Mouse (Mus musculus): Measurements from ENCODE around the gene Stxbp1.

Gene Stxbp1

DNA sequence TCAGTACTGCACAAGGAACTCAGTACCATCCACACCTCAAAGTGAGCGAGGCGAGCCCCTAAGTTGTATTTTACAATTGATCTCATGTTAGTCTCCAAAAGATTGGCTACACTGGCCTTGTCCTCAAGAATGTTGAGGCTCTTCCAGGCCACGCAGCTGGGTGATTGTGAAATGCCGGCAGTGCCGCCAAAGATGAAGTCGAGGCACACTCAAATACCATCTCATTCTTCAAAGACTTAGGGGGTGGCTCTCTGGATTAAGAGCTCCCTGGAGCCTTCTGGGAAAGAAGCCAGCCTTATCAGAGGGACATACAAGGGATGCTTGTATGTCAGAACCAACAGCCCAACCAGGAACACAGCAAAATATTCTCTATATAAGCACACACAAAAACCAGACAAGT lies 55.7 kb downstream of the Stxbp1 start:
- DNase-seq (ENCODE audit: low spot score in 2 of 2), result peak in 1 of 2 experiments; percentile 52

- no peak for DNase-seq (ENCODE audit: low spot score in 2 of 2)
Observed at GRCm38 (mm10) chr2:32788581-32788980, 58.5 kb downstream of the Stxbp1 start.

GRCm38 (mm10) chr2:32787176-32787575 lies 59.9 kb downstream of the Stxbp1 start:
- DNase-seq (ENCODE audit: low spot score in 2 of 2), result no peak

DNA sequence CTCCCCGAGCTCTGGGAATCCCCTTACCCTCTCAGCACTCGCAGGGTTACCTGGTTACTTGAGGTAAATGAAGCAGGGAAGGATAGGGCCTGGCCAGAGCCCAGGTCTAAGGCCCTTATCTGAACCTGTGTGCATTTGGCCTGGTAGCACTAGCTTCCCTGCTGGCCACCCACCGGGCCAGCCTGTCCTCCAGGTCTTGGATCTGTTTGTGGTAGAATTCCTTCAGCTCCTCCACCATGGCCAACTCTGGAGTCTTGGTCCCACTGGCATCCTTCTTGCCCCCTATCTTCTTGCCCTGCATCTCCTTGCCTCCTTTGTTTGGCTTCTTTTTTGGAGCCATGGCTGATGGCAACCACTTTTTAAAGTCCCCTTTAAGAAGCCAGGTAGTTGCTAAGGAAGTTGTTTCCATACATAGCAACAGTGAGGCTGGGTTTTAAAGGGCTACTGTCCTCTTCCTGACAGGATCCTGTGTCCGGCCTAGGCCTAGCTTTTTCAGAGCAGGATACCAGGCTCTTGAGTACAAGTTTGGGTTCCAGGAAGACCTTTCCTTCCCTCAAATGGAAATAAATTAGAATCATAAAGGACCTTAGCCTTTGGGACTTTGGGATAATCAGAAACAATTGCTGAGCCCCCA lies 62.9 kb downstream of the Stxbp1 start, which contains the start of gene Cfap157:
Cfap157 (minus strand) TSS at position 381 of the 634 bp plus-strand sequence.
- DNase-seq (ENCODE audit: low spot score in 2 of 2), result no peak

GRCm38 (mm10) chr2:32781710-32782109 lies 65.3 kb downstream of the Stxbp1 start:
- no peak for DNase-seq (ENCODE audit: low spot score in 2 of 2)

DNA sequence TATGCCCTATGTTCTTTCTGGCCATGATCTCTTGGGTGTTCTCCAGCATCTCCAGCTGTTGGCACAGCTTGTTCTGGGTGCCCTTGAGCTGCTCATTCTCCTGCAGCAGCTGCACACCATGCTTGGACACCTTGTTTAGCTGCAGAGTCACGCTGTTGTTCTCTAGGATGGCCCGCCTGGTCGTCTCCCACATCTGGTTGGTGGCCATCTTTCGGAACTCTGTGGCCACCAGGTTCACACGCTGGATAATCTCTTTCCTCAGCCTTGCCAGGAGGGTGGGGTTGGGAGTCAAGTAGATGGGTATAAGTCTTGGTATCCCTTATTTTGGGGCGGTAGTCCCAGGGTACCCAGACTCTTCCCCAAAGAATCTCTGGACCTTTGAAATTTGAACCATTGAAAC lies 67.3 kb downstream of the Stxbp1 start:
- DNase-seq (ENCODE audit: low spot score in 2 of 2), result no peak

GRCm38 (mm10) chr2:32779131-32779530 lies 67.9 kb downstream of the Stxbp1 start:
- DNase-seq (ENCODE audit: low spot score in 2 of 2), result peak; percentile 66 to 74

DNA sequence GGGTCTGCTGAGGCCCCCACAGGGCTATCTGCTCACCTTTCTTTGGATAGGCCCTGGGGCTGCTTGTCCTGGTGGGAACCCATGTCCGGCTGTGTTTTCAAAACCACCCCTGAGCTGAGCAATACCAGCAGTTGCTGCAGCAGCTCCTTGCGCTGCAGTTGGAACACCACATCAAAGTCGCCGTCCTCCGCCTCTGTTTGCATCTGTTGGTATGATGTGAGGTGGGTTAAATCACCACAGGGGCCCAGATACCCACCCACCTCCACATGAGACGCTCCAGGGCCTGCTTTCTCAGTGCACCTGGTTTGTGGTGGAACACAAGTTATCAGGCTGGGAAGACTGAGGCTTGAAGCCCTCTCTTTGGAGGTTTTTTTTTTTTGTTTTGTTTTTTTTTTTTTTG lies 69.0 kb downstream of the Stxbp1 start:
- DNase-seq (ENCODE audit: low spot score in 2 of 2), result no peak

GRCm38 (mm10) chr2:32776192-32776591 lies 70.9 kb downstream of the Stxbp1 start:
- DNase-seq (ENCODE audit: low spot score in 2 of 2), result no peak

DNA sequence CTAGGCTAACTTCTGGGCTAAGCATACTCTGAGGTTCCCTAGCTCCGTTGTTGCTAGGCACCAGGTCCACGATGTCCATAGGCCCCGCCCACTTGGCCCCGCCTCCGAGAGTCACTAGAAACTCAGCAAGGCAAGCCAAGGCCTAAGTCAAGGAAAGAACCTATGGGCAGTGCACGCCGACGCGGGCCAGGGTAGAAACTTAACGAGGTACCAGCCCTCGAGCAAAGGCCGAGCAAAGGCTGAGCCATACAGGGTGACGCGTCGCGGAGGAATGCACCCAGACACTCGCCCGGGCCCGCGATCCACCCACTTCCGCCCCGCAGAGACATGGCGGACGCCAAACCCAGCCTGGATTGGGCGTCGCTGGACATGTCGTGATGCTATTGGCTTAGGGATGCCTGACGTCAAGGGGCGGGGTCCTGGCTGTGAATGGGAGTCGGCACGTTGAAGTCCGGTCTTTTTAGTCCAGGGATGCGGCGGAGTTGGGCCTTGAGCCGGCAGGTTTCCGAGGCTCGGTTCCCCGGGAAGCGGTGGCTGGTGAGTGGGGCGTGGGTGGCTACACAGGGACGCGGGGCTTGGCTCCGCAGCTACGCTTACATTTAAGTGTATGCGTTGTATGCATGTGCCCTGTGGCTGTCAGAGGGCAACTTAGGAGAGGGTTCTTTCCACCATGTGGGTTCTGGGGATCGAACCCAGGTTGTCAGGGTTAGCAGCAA lies 71.5 kb downstream of the Stxbp1 start, which contains the start of the genes Ttc16 and Ptrh1:
Ttc16 (minus strand) TSS at position 275 of the 716 bp plus-strand sequence.
Ptrh1 (plus strand) TSS at position 428 of the 716 bp plus-strand sequence.
- DNase-seq (ENCODE audit: low spot score in 2 of 2), result peak; percentile 96 to 98

DNA sequence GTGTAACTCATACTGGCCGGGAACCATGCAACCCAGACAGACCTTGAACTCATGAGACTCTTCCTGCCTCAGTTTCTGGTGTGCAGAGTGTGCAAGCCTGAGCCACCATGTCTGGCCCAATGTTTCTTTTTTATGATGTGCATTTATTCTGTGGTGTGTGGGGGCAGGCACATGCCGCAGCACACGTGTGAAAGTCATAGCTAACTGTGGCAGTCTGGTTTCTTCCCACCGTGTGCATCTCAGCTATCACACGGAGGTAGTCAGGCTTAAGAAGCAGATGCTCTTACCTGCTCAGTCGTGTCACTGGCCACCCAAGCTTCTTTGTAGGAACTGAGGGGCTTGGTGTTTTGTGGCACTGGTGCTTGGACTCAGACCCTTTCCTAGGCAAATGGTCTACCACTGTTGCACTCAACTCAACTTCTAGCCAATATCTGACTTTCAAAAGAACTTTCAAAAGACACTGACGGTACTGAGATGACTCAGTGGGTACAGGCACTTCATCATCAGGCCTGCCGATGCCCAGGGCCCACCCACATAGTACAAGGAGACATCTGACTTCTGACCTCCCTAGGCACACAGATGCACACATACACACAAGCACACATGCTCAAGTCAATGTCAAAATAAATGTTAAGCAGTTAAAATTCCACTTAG lies 74.3 kb downstream of the Stxbp1 start:
- DNase-seq (ENCODE audit: low spot score in 2 of 2), result no peak

GRCm38 (mm10) chr2:32771886-32772285 lies 75.2 kb downstream of the Stxbp1 start:
- no peak for DNase-seq (ENCODE audit: low spot score in 2 of 2)

DNA sequence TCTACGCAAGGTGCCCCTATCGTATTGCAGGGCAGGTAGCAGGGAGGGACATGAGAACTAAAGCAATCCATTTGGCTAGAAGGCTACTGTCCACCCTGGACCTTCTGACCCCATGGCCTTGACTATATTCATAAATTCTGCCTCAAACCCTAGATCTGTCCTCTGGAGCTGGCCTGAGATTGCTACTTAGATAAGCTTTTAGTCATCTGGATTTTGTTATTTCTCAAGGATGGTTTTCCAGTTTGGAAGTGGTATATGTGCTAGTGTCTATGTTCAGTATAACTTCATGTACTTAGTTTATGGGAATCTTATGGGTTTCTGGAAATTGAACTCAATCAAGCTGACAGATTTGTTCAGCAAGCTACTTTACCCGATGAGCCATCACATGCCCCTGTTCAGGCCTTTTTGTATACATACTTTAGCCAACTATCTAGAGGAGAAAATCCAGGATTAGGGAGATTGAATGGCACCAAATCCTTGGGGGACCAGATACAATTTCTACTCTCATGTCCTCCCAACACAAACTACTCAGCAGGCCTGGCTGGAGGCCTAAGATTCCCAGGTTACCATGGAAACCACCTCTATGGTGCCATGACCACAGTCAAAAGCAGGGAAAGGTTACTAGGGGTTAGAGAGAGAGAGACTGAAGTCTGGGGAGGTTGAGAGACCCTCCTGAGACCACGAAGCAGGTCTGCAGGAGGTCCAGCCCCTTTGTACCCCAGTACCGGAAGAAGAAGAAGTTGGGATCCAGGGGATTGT lies 77.5 kb downstream of the Stxbp1 start:
- no peak for DNase-seq (ENCODE audit: low spot score in 2 of 2)

- no peak for DNase-seq (ENCODE audit: low spot score in 2 of 2)
Observed at GRCm38 (mm10) chr2:32768661-32769285, 78.3 kb downstream of the Stxbp1 start.

- no peak for DNase-seq (ENCODE audit: low spot score in 2 of 2)
Observed at GRCm38 (mm10) chr2:32767241-32767640, 79.8 kb downstream of the Stxbp1 start.

DNA sequence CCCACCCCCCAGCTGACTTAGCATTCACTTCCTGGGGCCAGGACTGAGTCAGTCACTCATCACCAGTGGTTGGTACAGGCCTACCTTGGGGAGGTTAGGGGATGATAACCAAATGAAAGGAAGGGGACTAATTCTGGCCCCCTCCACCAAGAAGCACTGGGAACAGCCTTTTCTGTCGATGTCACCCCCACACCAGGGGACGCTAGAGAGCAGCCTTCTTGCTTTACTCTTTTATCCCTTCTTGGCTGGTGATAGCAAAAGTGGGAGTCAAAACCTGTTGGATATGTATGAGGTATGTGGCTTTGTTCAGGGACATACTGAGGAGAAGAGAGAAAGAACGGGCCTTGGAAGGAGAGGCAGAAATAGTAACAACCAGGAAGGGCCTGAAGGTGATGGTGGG lies 83.7 kb downstream of the Stxbp1 start:
- DNase-seq (ENCODE audit: low spot score in 2 of 2), result no peak

DNA sequence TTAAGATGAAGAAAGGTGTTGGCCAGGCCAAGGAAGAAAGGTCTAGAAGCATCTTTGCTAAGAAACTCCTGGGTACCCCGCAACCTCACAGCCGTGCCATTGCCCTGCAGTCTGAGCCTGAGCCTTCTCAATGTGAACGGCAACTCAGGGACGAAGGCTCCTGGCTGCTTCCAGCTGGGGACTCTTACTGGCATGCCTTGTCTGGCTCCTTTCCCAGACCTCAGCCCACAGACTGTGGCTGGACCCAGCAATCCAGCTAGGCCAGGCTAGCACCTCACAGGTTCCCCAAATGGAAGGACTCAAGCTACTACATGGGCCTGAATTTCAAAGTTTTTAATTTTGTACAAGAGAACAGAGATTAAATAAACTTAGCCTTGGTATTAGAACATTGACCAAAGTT lies 85.2 kb downstream of the Stxbp1 start:
- DNase-seq (ENCODE audit: low spot score in 2 of 2), result no peak

GRCm38 (mm10) chr2:32761361-32761760 lies 85.7 kb downstream of the Stxbp1 start:
- DNase-seq (ENCODE audit: low spot score in 2 of 2), result no peak

DNA sequence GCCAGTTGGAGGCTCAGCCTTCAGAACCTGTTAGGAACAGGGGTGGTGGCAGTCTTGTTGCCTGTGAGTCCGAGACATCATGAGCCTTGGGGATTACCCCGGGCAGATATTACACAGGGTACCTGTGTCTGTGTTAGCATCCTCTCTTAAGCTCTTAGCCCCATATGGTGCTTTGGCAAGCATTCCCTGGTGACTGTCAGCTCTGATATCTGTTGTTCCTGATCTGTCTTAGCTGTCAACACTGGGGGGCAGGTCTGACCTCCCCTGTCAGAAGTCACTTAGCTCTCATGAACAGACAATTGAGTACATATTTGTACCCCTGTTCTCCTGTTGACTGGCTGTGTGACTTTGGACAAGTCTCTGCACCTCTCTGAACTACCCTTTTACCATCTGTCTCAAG lies 88.0 kb downstream of the Stxbp1 start:
- no peak for DNase-seq (ENCODE audit: low spot score in 2 of 2)

- DNase-seq (ENCODE audit: low spot score in 2 of 2), result no peak
Observed at GRCm38 (mm10) chr2:32758503-32758902, 88.5 kb downstream of the Stxbp1 start.

- DNase-seq (ENCODE audit: low spot score in 2 of 2), result peak; percentile 96 to 98
Observed at GRCm38 (mm10) chr2:32757056-32757845, 89.8 kb downstream of the Stxbp1 start, which contains the start of gene Tor2a. Gene Tor2a (plus strand): TSS chr2:32757234.

Measured in urinary bladder, postnatal 4 days (tissue).